Mouse (Mus musculus) layer of hippocampus, adult 9-10 months (tissue): ENCODE measurements at regions not wholly inside any gene's neighbourhood (a gene's known extent, or its start where the extent isn't known, plus 50 kb on each side); places are given as distances from the start of the nearest gene placed in this dataset.

ENCODE experiments used
- DNase-seq: peaks from one replicate; pipeline ENCODE4 v3.0.0; 2022; ENCODE audit warnings: low spot score

- peak; percentile 49 for DNase-seq
Observed at GRCm38 (mm10) chr5:61863426-61863825, 54.8 kb downstream of the G6pd2 start.
